ENCODE assay signal across 8 mouse cellular contexts in genomic region chr1:54194954-54195305, GRCm38 (mm10). TPM values are rescaled to one million over a fixed set of nuclear protein-coding genes. Genes with fewer than 3 reads are reported as not detected.
A peak's percentile ranks its signal among the peaks of the same experiment; 100 is the strongest.
DNase-seq lines count a peak whose midpoint lies in the region; ATAC-seq and TF ChIP-seq lines count a peak whose summit lies in the region.

Hecw2 (minus strand) TSS chr1:54195168.

- no peaks in the 10 kb centered on the region for H3K36me3 ChIP-seq in ES-Bruce4 (ENCODE audit: control insufficient read depth, insufficient read depth, low read length, poor library complexity, severe bottlenecking)
- no peaks in the 10 kb centered on the region for H3K36me3 ChIP-seq in embryonic facial prominence, embryonic 15.5 days
- no peaks in the 10 kb centered on the region for H3K36me3 ChIP-seq in heart, embryonic 14.5 days (ENCODE audit: control insufficient read depth, insufficient read depth, low read length)
- no peaks in the 10 kb centered on the region for H3K36me3 ChIP-seq in liver, postnatal 0 days (replicated peaks; ENCODE audit: insufficient read depth, low read length)

- H3K4me3 ChIP-seq in ES-Bruce4 (ENCODE audit: low read depth, low read length), result peak within 1 kb of the TSS; percentile 63
- peak within 1 kb of the TSS; percentile 78 for H3K4me3 ChIP-seq in embryonic facial prominence, embryonic 15.5 days (replicated peaks)
- peak within 1 kb of the TSS; percentile 89 to 94 for H3K4me3 ChIP-seq in heart, embryonic 14.5 days (ENCODE audit: control insufficient read depth in 1 of 2, insufficient read depth in 1 of 2, low read depth in 1 of 2, low read length in 2 of 2)
- H3K4me3 ChIP-seq in liver, postnatal 0 days (ENCODE audit: low read depth, low read length), result peak within 1 kb of the TSS; percentile 63

- DNase-seq in adrenal gland, adult 2 months, result peak; percentile 21
- peak; percentile 39 to 40 for DNase-seq in layer of hippocampus, adult 18-20 months (ENCODE audit: low spot score in 2 of 2)
- peak; percentile 22 for DNase-seq in liver, postnatal 0 days
- peak; percentile 53 for DNase-seq in right cerebral cortex, postnatal 14 days

- TF ChIP-seq CTCF in ES-Bruce4 (IDR thresholded peaks at IDR 0.05; ENCODE audit: low read depth, low read length), result no peak
- no peak for TF ChIP-seq CTCF in liver, postnatal 0 days (IDR thresholded peaks at IDR 0.05; ENCODE audit: low read depth)

- TF ChIP-seq POLR2A in ES-Bruce4 (IDR thresholded peaks at IDR 0.05; ENCODE audit: insufficient read depth, low read length), result no peak

- no peak within 1 kb of the TSS for H3K27ac ChIP-seq in ES-Bruce4 (ENCODE audit: insufficient read depth, low read length)
- H3K27ac ChIP-seq in embryonic facial prominence, embryonic 15.5 days (replicated peaks), result peak within 1 kb of the TSS; percentile 90
- H3K27ac ChIP-seq in heart, embryonic 14.5 days (replicated peaks in 1 of 2; ENCODE audit: control insufficient read depth in 1 of 2, insufficient read depth in 1 of 2, low read depth in 2 of 2, low read length in 2 of 2), result peak within 1 kb of the TSS; percentile 53 to 83
- no peak within 1 kb of the TSS for H3K27ac ChIP-seq in liver, postnatal 0 days (ENCODE audit: low read depth)

- WGBS in embryonic facial prominence, embryonic 15.5 days, result 1% methylated on average over 38 of the region's 38 CpGs
- under 1% methylated on average over 38 of the region's 38 CpGs for WGBS in heart, embryonic 14.5 days
- WGBS in liver, postnatal 0 days (ENCODE audit: insufficient replicate concordance), result 1% methylated on average over 25 of the region's 38 CpGs

- peak within 1 kb of the TSS; percentile 84 for H3K4me2 ChIP-seq in embryonic facial prominence, embryonic 15.5 days (replicated peaks)
- peak within 1 kb of the TSS; percentile 77 for H3K4me2 ChIP-seq in heart, embryonic 14.5 days (ENCODE audit: low read length)
- peak within 1 kb of the TSS; percentile 86 for H3K4me2 ChIP-seq in liver, postnatal 0 days (ENCODE audit: low read depth, low read length)

- H3K27me3 ChIP-seq in ES-Bruce4 (ENCODE audit: control insufficient read depth, insufficient read depth, low read length, poor library complexity, severe bottlenecking), result peaks cover 9% of the 10 kb centered on the region
- H3K27me3 ChIP-seq in embryonic facial prominence, embryonic 15.5 days, result no peaks in the 10 kb centered on the region
- H3K27me3 ChIP-seq in heart, embryonic 14.5 days (ENCODE audit: control insufficient read depth, insufficient read depth, low read length), result no peaks in the 10 kb centered on the region
- peaks cover 26% of the 10 kb centered on the region for H3K27me3 ChIP-seq in liver, postnatal 0 days (ENCODE audit: insufficient read depth, low read length)

- H3K9me3 ChIP-seq in ES-Bruce4 (replicated peaks; ENCODE audit: control insufficient read depth, insufficient read depth, low read length, poor library complexity, severe bottlenecking), result no peaks in the 10 kb centered on the region
- no peaks in the 10 kb centered on the region for H3K9me3 ChIP-seq in embryonic facial prominence, embryonic 15.5 days (replicated peaks)
- no peaks in the 10 kb centered on the region for H3K9me3 ChIP-seq in heart, embryonic 14.5 days (ENCODE audit: control insufficient read depth, low read length)
- H3K9me3 ChIP-seq in liver, postnatal 0 days (ENCODE audit: low read length), result no peaks in the 10 kb centered on the region

- H3K4me1 ChIP-seq in ES-Bruce4 (ENCODE audit: control insufficient read depth, insufficient read depth, low read length), result no peaks in the 10 kb centered on the region
- H3K4me1 ChIP-seq in embryonic facial prominence, embryonic 15.5 days, result peaks cover 7% of the 10 kb centered on the region; the same call in 1 of the 2 replicates
- peaks cover 0 to 4% of the 10 kb centered on the region in 2 experiments; a peak in 2 of 4 replicates for H3K4me1 ChIP-seq in heart, embryonic 14.5 days (ENCODE audit: control insufficient read depth in 2 of 2, insufficient read depth in 2 of 2, low read length in 2 of 2)
- H3K4me1 ChIP-seq in liver, postnatal 0 days (ENCODE audit: insufficient read depth), result no peaks in the 10 kb centered on the region

- peak within 1 kb of the TSS; percentile 96 for H3K9ac ChIP-seq in ES-Bruce4 (ENCODE audit: low read depth, poor library complexity, severe bottlenecking)
- H3K9ac ChIP-seq in embryonic facial prominence, embryonic 15.5 days, result peak within 1 kb of the TSS; percentile 70
- H3K9ac ChIP-seq in heart, embryonic 14.5 days (ENCODE audit: low read length), result peak within 1 kb of the TSS; percentile 89
- H3K9ac ChIP-seq in liver, postnatal 0 days (replicated peaks), result peak within 1 kb of the TSS; percentile 30; the same call in 1 of the 2 replicates

- TF ChIP-seq EP300 in ES-Bruce4 (IDR thresholded peaks at IDR 0.05; ENCODE audit: insufficient read depth, low read depth, low read length), result no peak
- no peak for TF ChIP-seq EP300 in liver, postnatal 0 days (IDR thresholded peaks at IDR 0.05; ENCODE audit: low read depth)

- peak; percentile 64 for ATAC-seq in embryonic facial prominence, embryonic 15.5 days (ENCODE audit: insufficient number of reproducible peaks, low FRiP score, low TSS enrichment, low read depth)
- ATAC-seq in heart, embryonic 14.5 days (ENCODE audit: insufficient number of reproducible peaks, insufficient read depth, low FRiP score, low read depth), result peak; percentile 81
- ATAC-seq in liver, postnatal 0 days, result no peak
- no peak for ATAC-seq in monocyte, adult 5-6 weeks (replicated peaks; ENCODE audit: insufficient number of reproducible peaks, low FRiP score, low TSS enrichment, poor library complexity, severe bottlenecking)

RNA-seq across cellular contexts. Expression of gene Hecw2, which starts in this region (rescaled TPM):
- polyA plus RNA-seq in ES-Bruce4 (2011; ENCODE audit: insufficient read depth, insufficient read length, low read depth, missing spikeins), result 9.5 and 11.2 TPM in 2 replicates
- 1 to 10 TPM; 7.2 to 9.1 TPM for total RNA-seq in adrenal gland, adult 2 months (2021)
- 0.81 and 0.89 TPM in 2 replicates for polyA plus RNA-seq in adrenal gland, adult 2 months (2012; rRNA removed)
- polyA plus RNA-seq in embryonic facial prominence, embryonic 15.5 days (2015; fragmentation: Nextera tagmentation; extraction: Ambion mirVana), result 6.0 and 6.8 TPM in 2 replicates
- polyA plus RNA-seq in heart, embryonic 14.5 days (2014; fragmentation: Nextera tagmentation; extraction: Ambion mirVana), result 5.1 and 5.7 TPM in 2 replicates
- total RNA-seq in layer of hippocampus, adult 18-20 months (2021), result 10 to 100 TPM; 24.7 to 28.1 TPM
- 0.40 and 0.61 TPM in 2 replicates for polyA plus RNA-seq in liver, postnatal 0 days (2015; fragmentation: Nextera tagmentation; extraction: Ambion mirVana)
- total RNA-seq in monocyte, adult 5-6 weeks (2017), result 0.10 to 0.11 TPM in 2 of 3 replicates, not detected in the other

Comparison
In these comparisons a context has a peak if more than half of its experiments do, and no peak if none do; other contexts are left out.
1. Peak in DNase-seq, H3K4me3 ChIP-seq, H3K9ac ChIP-seq and H3K4me2 ChIP-seq in liver, postnatal 0 days; RNA of the gene not detected or under 1 TPM.
2. H3K27ac ChIP-seq: peak in embryonic facial prominence, embryonic 15.5 days (single experiment) and heart, embryonic 14.5 days (2 of 2); none in ES-Bruce4 (single experiment) and liver, postnatal 0 days (single experiment).
3. H3K9ac ChIP-seq: peak in every context shown above with its lines; median percentile 96 in ES-Bruce4; 89 in heart, embryonic 14.5 days; 70 in embryonic facial prominence, embryonic 15.5 days; 30 in liver, postnatal 0 days.
4. ATAC-seq: peak in embryonic facial prominence, embryonic 15.5 days (single experiment) and heart, embryonic 14.5 days (single experiment); none in liver, postnatal 0 days (single experiment) and monocyte, adult 5-6 weeks (single experiment).
5. Peak in every context shown above with its lines, with median percentiles within 50 percentile points of each other: H3K4me3 ChIP-seq, DNase-seq and H3K4me2 ChIP-seq.